ENCODE assay signal across 9 mouse cellular contexts in the genomic region with DNA sequence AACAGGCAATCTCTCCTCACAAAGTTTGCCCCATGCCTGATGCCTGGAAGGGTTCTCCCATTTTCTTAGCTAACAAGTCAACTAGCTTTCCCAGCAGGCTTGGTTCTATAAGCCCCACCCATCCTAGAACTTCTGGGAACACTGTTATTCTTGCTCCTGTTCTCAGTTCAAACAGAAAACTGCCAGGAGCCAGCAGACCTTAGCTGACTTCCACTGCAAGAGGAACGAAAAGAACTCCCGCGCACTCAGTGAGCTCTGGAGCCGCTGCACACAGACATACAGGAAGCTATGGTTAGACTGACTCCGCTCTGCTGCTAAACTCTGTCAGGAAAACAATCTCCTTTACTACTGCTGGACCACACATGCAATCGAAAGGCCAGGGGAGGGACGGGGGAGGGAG.
DNase-seq lines count a peak whose midpoint lies in the region; ATAC-seq and TF ChIP-seq lines count a peak whose summit lies in the region.
"Had no signal": no experiment of that assay in that cellular context is flagged by ENCODE, and none has a peak within 500 bp of the region (broad histone marks: within the 10 kb centered on the region; RNA-seq: fewer than 3 reads in every experiment).

No protein-coding gene starts in this region.

- H3K27ac ChIP-seq in heart, embryonic 14.5 days (replicated peaks in 1 of 2; ENCODE audit: control insufficient read depth in 1 of 2, insufficient read depth in 1 of 2, low read depth in 2 of 2, low read length in 2 of 2) = peak overlapping the region; percentile 73 to 84
- H3K27ac ChIP-seq in liver, embryonic 16.5 days (ENCODE audit: low read length) = peak overlapping the region; percentile 48; the same call in 1 of the 2 replicates
- no peak overlapping the region for H3K27ac ChIP-seq in forebrain, embryonic 10.5 days

- peaks cover 0 to 10% of the 10 kb centered on the region in 2 experiments; a peak in 2 of 4 replicates for H3K4me1 ChIP-seq in heart, embryonic 14.5 days (ENCODE audit: control insufficient read depth in 2 of 2, insufficient read depth in 2 of 2, low read length in 2 of 2)
- H3K4me1 ChIP-seq in liver, embryonic 16.5 days (ENCODE audit: control insufficient read depth, low read depth, low read length) = 0 out of 2 replicates have a peak, but pooled peaks cover 2% of the 10 kb centered on the region
- H3K4me1 ChIP-seq in forebrain, embryonic 10.5 days = no peaks in the 10 kb centered on the region

- peak overlapping the region; percentile 55 for H3K4me2 ChIP-seq in heart, embryonic 14.5 days (ENCODE audit: low read length)
- H3K4me2 ChIP-seq in liver, embryonic 16.5 days (ENCODE audit: low read depth, low read length) = 0 out of 2 replicates have a peak overlapping the region, but pooled peaks have one; percentile 2

- intact Hi-C loops in left cerebral cortex, postnatal 14 days (cut with DNase I) = no loop called here
- intact Hi-C loops in left cerebral cortex, postnatal 36 days (cut with DNase I) = loop anchor here (10.0 kb wide), 3 partner anchors 73 to 123 kb away; no protein-coding TSS in a partner anchor

- H3K9ac ChIP-seq in heart, embryonic 14.5 days (ENCODE audit: low read length) = peak overlapping the region; percentile 55
- H3K9ac ChIP-seq in liver, embryonic 16.5 days (ENCODE audit: low read depth, low read length) = no peak overlapping the region

- no peak for TF ChIP-seq POLR2A in brain, embryonic 14.5 days (IDR thresholded peaks at IDR 0.05; ENCODE audit: borderline replicate concordance, extremely low read depth, insufficient read depth, insufficient read length, poor library complexity, severe bottlenecking)

- H3K27me3 ChIP-seq in heart, embryonic 14.5 days (ENCODE audit: control insufficient read depth, insufficient read depth, low read length) = no peaks in the 10 kb centered on the region
- no peaks in the 10 kb centered on the region for H3K27me3 ChIP-seq in liver, embryonic 16.5 days (ENCODE audit: control insufficient read depth, insufficient read depth, low read depth, low read length)
- H3K27me3 ChIP-seq in forebrain, embryonic 10.5 days (ENCODE audit: poor library complexity, severe bottlenecking) = no peaks in the 10 kb centered on the region

- H3K4me3 ChIP-seq in heart, embryonic 14.5 days (ENCODE audit: control insufficient read depth in 1 of 2, insufficient read depth in 1 of 2, low read depth in 1 of 2, low read length in 2 of 2) = peak overlapping the region; percentile 17 to 18; a peak in 3 of 4 replicates
- no peak overlapping the region for H3K4me3 ChIP-seq in liver, embryonic 16.5 days (ENCODE audit: low read depth, low read length)
- no peak overlapping the region for H3K4me3 ChIP-seq in forebrain, embryonic 10.5 days

- peak; percentile 39 to 56 for DNase-seq in left cerebral cortex, postnatal 14 days (ENCODE audit: low spot score in 2 of 2)
- DNase-seq in left cerebral cortex, postnatal 36 days (ENCODE audit: low spot score in 2 of 2) = no peak
- peak; percentile 36 for DNase-seq in brain, embryonic 14.5 days (ENCODE audit: low read depth)
- no peak for DNase-seq in forebrain, embryonic 10.5 days (ENCODE audit: extremely low spot score, low spot score)
- DNase-seq in cerebellum, adult 11 months = no peak
- no peak for DNase-seq in urinary bladder, postnatal 25 days (ENCODE audit: low spot score)
- DNase-seq: adrenal gland, adult 2 months had no signal

- H3K9me3 ChIP-seq in heart, embryonic 14.5 days (ENCODE audit: control insufficient read depth, low read length) = no peaks in the 10 kb centered on the region
- H3K9me3 ChIP-seq in liver, embryonic 16.5 days (replicated peaks; ENCODE audit: control insufficient read depth, low read length) = no peaks in the 10 kb centered on the region
- no peaks in the 10 kb centered on the region for H3K9me3 ChIP-seq in forebrain, embryonic 10.5 days

- 3% methylated on average over 5 of the region's 7 CpGs for WGBS in heart, embryonic 14.5 days
- WGBS in liver, embryonic 16.5 days (ENCODE audit: insufficient replicate concordance) = 20% methylated on average over 6 of the region's 7 CpGs
- WGBS in forebrain, embryonic 10.5 days = 70% methylated on average over 7 of the region's 7 CpGs

- no peak for ATAC-seq in heart, embryonic 14.5 days (ENCODE audit: insufficient number of reproducible peaks, insufficient read depth, low FRiP score, low read depth)
- ATAC-seq in liver, embryonic 16.5 days (ENCODE audit: low read depth) = no peak

- H3K36me3 ChIP-seq in heart, embryonic 14.5 days (ENCODE audit: control insufficient read depth, insufficient read depth, low read length) = peaks cover 52% of the 10 kb centered on the region
- no peaks in the 10 kb centered on the region; the same call in 1 of the 2 replicates for H3K36me3 ChIP-seq in liver, embryonic 16.5 days (ENCODE audit: control insufficient read depth, insufficient read depth)
- H3K36me3 ChIP-seq in forebrain, embryonic 10.5 days (replicated peaks) = peaks cover 45% of the 10 kb centered on the region

- no peak for TF ChIP-seq CTCF in brain, embryonic 14.5 days (IDR thresholded peaks at IDR 0.05; ENCODE audit: borderline replicate concordance, extremely low read depth, insufficient read depth, insufficient read length)

Comparison
In these comparisons a context has a peak if more than half of its experiments do, and no peak if none do; other contexts are left out.
1. DNase-seq: peak in left cerebral cortex, postnatal 14 days (2 of 2) and brain, embryonic 14.5 days (single experiment); none in left cerebral cortex, postnatal 36 days (0 of 2), forebrain, embryonic 10.5 days (single experiment), cerebellum, adult 11 months (single experiment) and urinary bladder, postnatal 25 days (single experiment).
2. H3K4me3 ChIP-seq: peak in heart, embryonic 14.5 days (2 of 2); none in liver, embryonic 16.5 days (single experiment) and forebrain, embryonic 10.5 days (single experiment).